Mouse (Mus musculus): ENCODE data around the gene Pcsk5. TPM values are rescaled to one million over a fixed set of nuclear protein-coding genes. Genes with fewer than 3 reads are reported as not detected.

Pcsk5 gene
- total and polyA plus RNA-seq, 3 experiments, result not detected

GRCm38 (mm10) chr19:17409351-17409750 lies 428.1 kb downstream of the Pcsk5 start:
- no peaks in the 10 kb centered on the region for H3K4me1 ChIP-seq (ENCODE audit: control insufficient read depth in 1 of 2, insufficient read depth in 2 of 2)
- in situ Hi-C loops (cut with MboI; ENCODE audit: low pct_ligation_motif_present, low pct_unique_long_range_greater_than_20kb, low sequenced_read_pairs), result no loop called here
- dilution Hi-C loops (cut with MboI; ENCODE audit: extremely low pct_ligation_motif_present, extremely low pct_unique_long_range_greater_than_20kb, low sequenced_read_pairs), result no loop called here

DNA sequence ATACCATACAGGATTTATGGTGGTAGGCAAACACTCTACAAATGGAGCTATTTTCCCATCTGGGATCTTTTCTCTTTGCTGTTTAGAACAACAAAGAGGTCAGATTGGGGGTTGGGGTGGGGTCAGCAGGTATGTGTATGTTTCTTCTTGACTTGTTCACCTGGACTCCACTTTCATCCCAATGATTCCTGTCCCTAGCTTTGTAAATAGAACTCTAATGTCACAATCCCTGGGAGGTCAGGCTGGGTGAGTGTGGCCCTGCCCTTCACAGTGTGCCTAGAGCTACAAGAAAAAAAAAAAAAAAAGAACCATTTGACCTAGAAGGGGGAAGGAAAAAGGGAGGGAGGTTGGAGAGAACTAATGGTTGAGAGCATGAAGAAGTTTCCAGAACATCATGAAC lies 428.8 kb downstream of the Pcsk5 start:
- Histone ChIP-seq H3K4me3 (replicated peaks in 1 of 3; ENCODE audit: low read depth in 2 of 3, low read length in 2 of 3, poor library complexity in 1 of 3) (no peak overlapping the region), H3K9ac (ENCODE audit: insufficient read depth, low read depth) (no peak overlapping the region), H3K27ac (ENCODE audit: insufficient read depth, low read depth) (no peak overlapping the region), H3K4me1 (ENCODE audit: control insufficient read depth in 1 of 2, insufficient read depth in 2 of 2) (no peaks in the 10 kb centered on the region), H3K36me3 (replicated peaks in 1 of 2; ENCODE audit: control insufficient read depth in 1 of 2, insufficient read depth in 1 of 2, low read length in 1 of 2) (no peaks in the 10 kb centered on the region), H3K79me2 (replicated peaks; ENCODE audit: control insufficient read depth, extremely low read depth, insufficient read depth, poor library complexity, severe bottlenecking) (no peaks in the 10 kb centered on the region), H3K4me2 (ENCODE audit: insufficient read depth, low read depth, poor library complexity, severe bottlenecking) (no peak overlapping the region), H3K9me3 (replicated peaks; ENCODE audit: low read length) (peaks cover 2% of the 10 kb centered on the region), H3K27me3 (replicated peaks) (no peaks in the 10 kb centered on the region)
- DNase-seq (ENCODE audit: extremely low read depth), result no peak
- dilution Hi-C loops (cut with MboI; ENCODE audit: extremely low pct_ligation_motif_present, extremely low pct_unique_long_range_greater_than_20kb, low sequenced_read_pairs) (no loop called here), in situ Hi-C loops (cut with MboI; ENCODE audit: low pct_ligation_motif_present, low pct_unique_long_range_greater_than_20kb, low sequenced_read_pairs) (no loop called here)
- TF ChIP-seq CHD2 (IDR thresholded peaks at IDR 0.05; ENCODE audit: low read length), result no peak
- TF ChIP-seq E2F4 (IDR thresholded peaks at IDR 0.05; ENCODE audit: insufficient replicate concordance, low read depth, low read length), result no peak
- no peak for TF ChIP-seq JUND (conservative IDR thresholded peaks at IDR 0.05; ENCODE audit: low read depth, low read length)
- no peak for TF ChIP-seq MXI1 (IDR thresholded peaks at IDR 0.05; ENCODE audit: low read depth, low read length)
- TF ChIP-seq UBTF (IDR thresholded peaks at IDR 0.05; ENCODE audit: low read depth, low read length), result no peak
- TF ChIP-seq POLR2A (IDR thresholded peaks at IDR 0.05; ENCODE audit: low read depth, low read length), result no peak
- TF ChIP-seq MYC (IDR thresholded peaks at IDR 0.05; ENCODE audit: low read depth, low read length), result no peak

More at GRCm38 (mm10) chr19:17409351-17409750, 428.1 kb downstream of the Pcsk5 start:
- Histone ChIP-seq H3K27me3 (replicated peaks) (no peaks in the 10 kb centered on the region), H3K27ac (ENCODE audit: insufficient read depth, low read depth) (no peak overlapping the region), H3K9ac (ENCODE audit: insufficient read depth, low read depth) (no peak overlapping the region), H3K4me2 (ENCODE audit: insufficient read depth, low read depth, poor library complexity, severe bottlenecking) (no peak overlapping the region), H3K9me3 (replicated peaks; ENCODE audit: low read length) (peaks cover 2% of the 10 kb centered on the region), H3K79me2 (replicated peaks; ENCODE audit: control insufficient read depth, extremely low read depth, insufficient read depth, poor library complexity, severe bottlenecking) (no peaks in the 10 kb centered on the region), H3K4me3 (replicated peaks in 1 of 3; ENCODE audit: low read depth in 2 of 3, low read length in 2 of 3, poor library complexity in 1 of 3) (no peak overlapping the region), H3K36me3 (replicated peaks in 1 of 2; ENCODE audit: control insufficient read depth in 1 of 2, insufficient read depth in 1 of 2, low read length in 1 of 2) (no peaks in the 10 kb centered on the region)
- no peak for TF ChIP-seq ZMIZ1 (IDR thresholded peaks at IDR 0.05; ENCODE audit: low read depth, low read length)
- TF ChIP-seq NRF1 (IDR thresholded peaks at IDR 0.05; ENCODE audit: low read depth, low read length), result no peak
- TF ChIP-seq KAT2A (IDR thresholded peaks at IDR 0.05; ENCODE audit: insufficient replicate concordance, low read length), result no peak
- TF ChIP-seq ETS1 (conservative IDR thresholded peaks at IDR 0.05; ENCODE audit: low read depth, low read length), result no peak
- TF ChIP-seq POLR2AphosphoS2 (IDR thresholded peaks at IDR 0.05; ENCODE audit: low read depth, low read length), result no peak
- TF ChIP-seq UBTF (IDR thresholded peaks at IDR 0.05; ENCODE audit: low read depth, low read length), result no peak
- no peak for TF ChIP-seq JUN (IDR thresholded peaks at IDR 0.05; ENCODE audit: insufficient read depth, low read depth, low read length)
- no peak for TF ChIP-seq USF2 (conservative IDR thresholded peaks at IDR 0.05; ENCODE audit: low read depth, low read length)
- no peak for TF ChIP-seq ZNF384 (IDR thresholded peaks at IDR 0.05; ENCODE audit: low read depth, low read length)
- TF ChIP-seq SMC3 (IDR thresholded peaks at IDR 0.05; ENCODE audit: low read depth, low read length), result no peak
- TF ChIP-seq MEF2A (IDR thresholded peaks at IDR 0.05; ENCODE audit: borderline replicate concordance, low read depth, low read length), result no peak
- TF ChIP-seq CHD1 (IDR thresholded peaks at IDR 0.05; ENCODE audit: low read depth, low read length), result no peak
- TF ChIP-seq MAFK (IDR thresholded peaks at IDR 0.05; ENCODE audit: insufficient replicate concordance, low read length), result no peak
- no peak for TF ChIP-seq SIN3A (IDR thresholded peaks at IDR 0.05; ENCODE audit: low read length)
- TF ChIP-seq NELFE (IDR thresholded peaks at IDR 0.05; ENCODE audit: low read depth, low read length), result no peak
- TF ChIP-seq EP300 (IDR thresholded peaks at IDR 0.05; ENCODE audit: low read length), result no peak
- no peak for TF ChIP-seq CHD2 (IDR thresholded peaks at IDR 0.05; ENCODE audit: low read length)
- TF ChIP-seq MAX (IDR thresholded peaks at IDR 0.05; ENCODE audit: low read length), result no peak
- no peak for DNase-seq (ENCODE audit: extremely low read depth)
